Mouse (Mus musculus) ES-Bruce4 (cell line): ENCODE measurements around the gene Acsl6. TPM values are rescaled to one million over a fixed set of nuclear protein-coding genes. Genes with fewer than 3 reads are reported as not detected.

Experiments
- H3K27ac ChIP-seq: 2 replicates; pipeline ENCODE4 v1.5.1; 2012; ENCODE audit warnings: low read length, inconsistent platforms; ENCODE audit not compliant: insufficient read depth
- H3K27me3 ChIP-seq: 2 replicates; pipeline ENCODE4 v1.6.1; 2012; ENCODE audit warnings: mild to moderate bottlenecking, low read length, inconsistent platforms; ENCODE audit not compliant: control insufficient read depth, poor library complexity, insufficient read depth, severe bottlenecking
- H3K36me3 ChIP-seq: 2 replicates; pipeline ENCODE4 v1.6.1; 2012; ENCODE audit warnings: inconsistent platforms, mild to moderate bottlenecking, low read length, moderate library complexity; ENCODE audit not compliant: control insufficient read depth, poor library complexity, insufficient read depth, severe bottlenecking
- H3K4me1 ChIP-seq: one replicate; pipeline ENCODE4 v1.8.1; 2011; ENCODE audit warnings: low read length; ENCODE audit not compliant: control insufficient read depth, insufficient read depth
- H3K4me3 ChIP-seq: 2 replicates; pipeline ENCODE4 v1.5.1; 2011; ENCODE audit warnings: low read depth, mild to moderate bottlenecking, low read length
- H3K9ac ChIP-seq: 2 replicates; pipeline ENCODE4 v1.6.1; 2012; ENCODE audit warnings: low read depth, mild to moderate bottlenecking, inconsistent platforms; ENCODE audit not compliant: poor library complexity, severe bottlenecking
- H3K9me3 ChIP-seq: replicated peaks from 2 replicates; pipeline ENCODE4 v1.6.1; 2012; ENCODE audit warnings: mild to moderate bottlenecking, low read length, inconsistent platforms; ENCODE audit not compliant: control insufficient read depth, poor library complexity, insufficient read depth, severe bottlenecking
- CTCF ChIP-seq: IDR thresholded peaks from one replicate; pipeline ENCODE4 v1.8.1; 2011; ENCODE audit warnings: low read depth, low read length
- EP300 ChIP-seq: IDR thresholded peaks from 2 replicates; pipeline ENCODE4 v1.6.1; 2011; ENCODE audit warnings: low read depth, low read length; ENCODE audit not compliant: insufficient read depth
- POLR2A ChIP-seq: IDR thresholded peaks from one replicate; pipeline ENCODE4 v1.8.1; 2011; ENCODE audit warnings: low read length; ENCODE audit not compliant: insufficient read depth
- polyA plus RNA-seq: library from polyadenylated mRNA; stranded (reverse); fragments of >200 nt; gene quantifications from 2 replicates; pipeline ENCODE4 v1.2.4, GENCODE M21; 2011; ENCODE audit warnings: low read depth; ENCODE audit not compliant: missing spikeins, insufficient read depth, insufficient read length

Acsl6 gene
- polyA plus RNA-seq, 1 experiment = 3.4 TPM

- Histone ChIP-seq H3K36me3 (no peaks in the 10 kb centered on the region), H3K27me3 (no peaks in the 10 kb centered on the region), H3K9me3 (no peaks in the 10 kb centered on the region), H3K4me1 (peaks cover 1% of the 10 kb centered on the region), H3K9ac (no peak overlapping the region), H3K4me3 (no peak overlapping the region), H3K27ac (no peak overlapping the region)
- TF ChIP-seq EP300 (no peak), CTCF (no peak), POLR2A (no peak)
These were observed 10.1 kb downstream of the Acsl6 start for GRCm38 (mm10) chr11:54313391-54314360.

GRCm38 (mm10) chr11:54314740-54315139 lies 11.1 kb downstream of the Acsl6 start:
- TF ChIP-seq POLR2A = no peak
- TF ChIP-seq EP300 = no peak
- no peak for TF ChIP-seq CTCF
- no peaks in the 10 kb centered on the region for H3K36me3 ChIP-seq
- no peak overlapping the region for H3K27ac ChIP-seq
- H3K9ac ChIP-seq = no peak overlapping the region
- no peaks in the 10 kb centered on the region for H3K9me3 ChIP-seq
- no peak overlapping the region for H3K4me3 ChIP-seq
- no peaks in the 10 kb centered on the region for H3K27me3 ChIP-seq
- peaks cover 1% of the 10 kb centered on the region for H3K4me1 ChIP-seq

- Histone ChIP-seq H3K4me1 (peaks cover 1% of the 10 kb centered on the region), H3K27ac (no peak overlapping the region), H3K9ac (no peak overlapping the region), H3K9me3 (no peaks in the 10 kb centered on the region), H3K36me3 (no peaks in the 10 kb centered on the region), H3K27me3 (no peaks in the 10 kb centered on the region), H3K4me3 (no peak overlapping the region)
- TF ChIP-seq CTCF (no peak), EP300 (no peak), POLR2A (no peak)
These were observed 11.7 kb downstream of the Acsl6 start for GRCm38 (mm10) chr11:54315336-54315735.

- TF ChIP-seq POLR2A = no peak
- TF ChIP-seq CTCF = no peak
- no peak for TF ChIP-seq EP300
These were observed 13.8 kb downstream of the Acsl6 start for GRCm38 (mm10) chr11:54317361-54317760.

GRCm38 (mm10) chr11:54317795-54318194 lies 14.2 kb downstream of the Acsl6 start:
- H3K36me3 ChIP-seq = no peaks in the 10 kb centered on the region
- no peaks in the 10 kb centered on the region for H3K4me1 ChIP-seq
- no peaks in the 10 kb centered on the region for H3K27me3 ChIP-seq
- no peak overlapping the region for H3K27ac ChIP-seq
- no peak overlapping the region for H3K9ac ChIP-seq
- TF ChIP-seq EP300 = no peak
- no peak for TF ChIP-seq CTCF
- no peak for TF ChIP-seq POLR2A
- no peak overlapping the region for H3K4me3 ChIP-seq
- no peaks in the 10 kb centered on the region for H3K9me3 ChIP-seq

More at GRCm38 (mm10) chr11:54317361-54317760, 13.8 kb downstream of the Acsl6 start:
- Histone ChIP-seq H3K36me3 (no peaks in the 10 kb centered on the region), H3K9me3 (no peaks in the 10 kb centered on the region), H3K27me3 (no peaks in the 10 kb centered on the region), H3K27ac (no peak overlapping the region), H3K4me3 (no peak overlapping the region), H3K9ac (no peak overlapping the region), H3K4me1 (no peaks in the 10 kb centered on the region)

- H3K27ac ChIP-seq = no peak overlapping the region
- TF ChIP-seq POLR2A (no peak), EP300 (no peak), CTCF (no peak)
- no peak overlapping the region for H3K9ac ChIP-seq
- no peaks in the 10 kb centered on the region for H3K9me3 ChIP-seq
- H3K4me3 ChIP-seq = no peak overlapping the region
- no peaks in the 10 kb centered on the region for H3K36me3 ChIP-seq
- no peaks in the 10 kb centered on the region for H3K27me3 ChIP-seq
- H3K4me1 ChIP-seq = no peaks in the 10 kb centered on the region
These were observed 18.4 kb downstream of the Acsl6 start for GRCm38 (mm10) chr11:54321802-54322532.
